Comparison of ENCODE assay signal across 30 mouse cellular contexts in genomic region chr5:121566035-121566681, GRCm38 (mm10). TPM values are rescaled to one million over a fixed set of nuclear protein-coding genes. Genes with fewer than 3 reads are reported as not detected.
DNase-seq lines count a peak whose midpoint lies in the region; ATAC-seq and TF ChIP-seq lines count a peak whose summit lies in the region.
"Had no signal": no experiment of that assay in that cellular context is flagged by ENCODE, and none has a peak within 500 bp of the region (broad histone marks: within the 10 kb centered on the region; RNA-seq: fewer than 3 reads in every experiment).

No protein-coding gene starts in this region.

- H3K4me1 ChIP-seq in liver, embryonic 15.5 days (replicated peaks), result peaks cover 14% of the 10 kb centered on the region
- peaks cover 5% of the 10 kb centered on the region; the same call in 1 of the 2 replicates for H3K4me1 ChIP-seq in liver, embryonic 11.5 days (replicated peaks; ENCODE audit: control insufficient read depth, insufficient read depth, low read length)
- H3K4me1 ChIP-seq in kidney, adult 2 months (ENCODE audit: control insufficient read depth, insufficient read depth, low read length), result peaks cover 13% of the 10 kb centered on the region; the same call in 1 of the 2 replicates
- H3K4me1 ChIP-seq in stomach, postnatal 0 days (replicated peaks; ENCODE audit: control insufficient read depth, insufficient read depth), result no peaks in the 10 kb centered on the region
- H3K4me1 ChIP-seq: forebrain, embryonic 15.5 days had no signal

- no peaks in the 10 kb centered on the region for H3K27me3 ChIP-seq in liver, embryonic 15.5 days
- H3K27me3 ChIP-seq in liver, embryonic 11.5 days (replicated peaks; ENCODE audit: control insufficient read depth, insufficient read depth, low read length), result no peaks in the 10 kb centered on the region
- H3K27me3 ChIP-seq in kidney, adult 2 months (replicated peaks; ENCODE audit: control insufficient read depth, insufficient read depth, low read length), result no peaks in the 10 kb centered on the region
- no peaks in the 10 kb centered on the region for H3K27me3 ChIP-seq in stomach, postnatal 0 days (ENCODE audit: control insufficient read depth, insufficient read depth, low read length)
- H3K27me3 ChIP-seq: forebrain, embryonic 15.5 days; hindbrain, embryonic 12.5 days; liver, embryonic 13.5 days had no signal

- ATAC-seq in liver, embryonic 15.5 days (ENCODE audit: insufficient read depth), result peak; percentile 47; the same call in 1 of the 2 replicates
- no peak for ATAC-seq in liver, embryonic 11.5 days (replicated peaks; ENCODE audit: low FRiP score)
- ATAC-seq in stomach, postnatal 0 days (ENCODE audit: low FRiP score, low TSS enrichment), result peak; percentile 87
- ATAC-seq: forebrain, embryonic 15.5 days had no signal

- WGBS in liver, embryonic 15.5 days (ENCODE audit: insufficient replicate concordance), result 72% methylated on average over 16 of the region's 16 CpGs
- WGBS in liver, embryonic 11.5 days, result 85% methylated on average over 16 of the region's 16 CpGs
- 63% methylated on average over 16 of the region's 16 CpGs for WGBS in kidney, adult 2 months
- 78% methylated on average over 16 of the region's 16 CpGs for WGBS in stomach, postnatal 0 days

- TF ChIP-seq EP300 in stomach, postnatal 0 days (optimal IDR thresholded peaks at IDR 0.05), result no peak

- H3K27ac ChIP-seq in liver, embryonic 15.5 days (replicated peaks), result 0 out of 2 replicates have a peak overlapping the region, but pooled peaks have one; percentile 14
- no peak overlapping the region for H3K27ac ChIP-seq in liver, embryonic 11.5 days (ENCODE audit: low read depth, low read length)
- H3K27ac ChIP-seq in kidney, adult 2 months (ENCODE audit: insufficient read depth, low read depth, low read length), result peak overlapping the region; percentile 27; the same call in 1 of the 2 replicates
- H3K27ac ChIP-seq in stomach, postnatal 0 days (replicated peaks), result no peak overlapping the region
- H3K27ac ChIP-seq: embryonic facial prominence, embryonic 10.5 days; forebrain, embryonic 15.5 days; hindbrain, embryonic 12.5 days; layer of hippocampus, adult 2 months; left cerebral cortex, adult 2 months; limb, embryonic 10.5 days; liver, embryonic 13.5 days; midbrain, embryonic 10.5 days had no signal

- no peak overlapping the region for H3K4me2 ChIP-seq in liver, embryonic 15.5 days
- H3K4me2 ChIP-seq in liver, embryonic 11.5 days, result no peak overlapping the region
- no peak overlapping the region for H3K4me2 ChIP-seq in stomach, postnatal 0 days (replicated peaks; ENCODE audit: low read depth)
- H3K4me2 ChIP-seq: forebrain, embryonic 15.5 days; heart, embryonic 12.5 days; hindbrain, embryonic 12.5 days; liver, embryonic 13.5 days had no signal

- H3K4me3 ChIP-seq in liver, embryonic 15.5 days (replicated peaks), result no peak overlapping the region
- H3K4me3 ChIP-seq in liver, embryonic 11.5 days (ENCODE audit: low read depth, low read length), result no peak overlapping the region
- no peak overlapping the region for H3K4me3 ChIP-seq in kidney, adult 2 months (ENCODE audit: insufficient read depth, low read depth, low read length)
- no peak overlapping the region for H3K4me3 ChIP-seq in stomach, postnatal 0 days (ENCODE audit: low read depth, low read length)
- H3K4me3 ChIP-seq: embryonic facial prominence, embryonic 10.5 days; forebrain, embryonic 15.5 days; heart, embryonic 12.5 days; hindbrain, embryonic 12.5 days; layer of hippocampus, adult 2 months; left cerebral cortex, adult 2 months; limb, embryonic 10.5 days; liver, embryonic 13.5 days; midbrain, embryonic 10.5 days had no signal

- TF ChIP-seq POLR2A in kidney, adult 2 months (IDR thresholded peaks at IDR 0.05; ENCODE audit: low read depth, low read length), result no peak

- no peak overlapping the region for H3K9ac ChIP-seq in liver, embryonic 15.5 days
- no peak overlapping the region for H3K9ac ChIP-seq in liver, embryonic 11.5 days (ENCODE audit: low read depth, low read length)
- H3K9ac ChIP-seq in stomach, postnatal 0 days (ENCODE audit: low read length), result no peak overlapping the region
- H3K9ac ChIP-seq: forebrain, embryonic 15.5 days; heart, embryonic 12.5 days; hindbrain, embryonic 12.5 days; liver, embryonic 13.5 days had no signal

- no peaks in the 10 kb centered on the region for H3K9me3 ChIP-seq in liver, embryonic 15.5 days (replicated peaks)
- no peaks in the 10 kb centered on the region for H3K9me3 ChIP-seq in liver, embryonic 11.5 days (ENCODE audit: control insufficient read depth, low read length)
- H3K9me3 ChIP-seq in stomach, postnatal 0 days (ENCODE audit: control insufficient read depth, low read length), result no peaks in the 10 kb centered on the region
- H3K9me3 ChIP-seq: embryonic facial prominence, embryonic 10.5 days; forebrain, embryonic 15.5 days; heart, embryonic 12.5 days; hindbrain, embryonic 12.5 days; limb, embryonic 10.5 days; liver, embryonic 13.5 days; midbrain, embryonic 10.5 days had no signal

- H3K36me3 ChIP-seq in liver, embryonic 15.5 days (replicated peaks), result peaks cover 40% of the 10 kb centered on the region
- H3K36me3 ChIP-seq in liver, embryonic 11.5 days (ENCODE audit: control insufficient read depth, insufficient read depth, low read length), result no peaks in the 10 kb centered on the region
- H3K36me3 ChIP-seq in kidney, adult 2 months (ENCODE audit: control insufficient read depth, insufficient read depth, low read length), result no peaks in the 10 kb centered on the region
- H3K36me3 ChIP-seq in stomach, postnatal 0 days (ENCODE audit: control insufficient read depth, insufficient read depth, low read length), result peaks cover 4% of the 10 kb centered on the region

- DNase-seq in liver, embryonic 11.5 days (ENCODE audit: low spot score), result no peak
- DNase-seq in kidney, adult 2 months, result peak; percentile 90
- peak; percentile 68 for DNase-seq in kidney, postnatal 14 days
- DNase-seq in stomach, postnatal 0 days (ENCODE audit: low spot score), result peak; percentile 70
- no peak for DNase-seq in layer of hippocampus, postnatal 10 days (ENCODE audit: low spot score in 2 of 2)
- no peak for DNase-seq in thymus, postnatal 36 days
- DNase-seq in B cell, adult 2 months, result no peak
- DNase-seq: adrenal gland, adult 2 months; cerebellum, adult 11-12 months; cerebellum, postnatal 10 days; gastrocnemius, postnatal 10 days; heart, postnatal 10 days; liver, embryonic 13.5 days had no signal

- no peak for TF ChIP-seq CTCF in kidney, adult 2 months (conservative IDR thresholded peaks at IDR 0.05; ENCODE audit: insufficient read depth, insufficient read length, low read depth, low read length)
- TF ChIP-seq CTCF in stomach, postnatal 0 days (IDR thresholded peaks at IDR 0.05; ENCODE audit: low read depth), result no peak

RNA-seq across cellular contexts. Expression of gene Mapkapk5, which starts 20.5 kb away (rescaled TPM):
- polyA plus RNA-seq in liver, embryonic 15.5 days (2015; fragmentation: Nextera tagmentation; extraction: Ambion mirVana), result 22.9 and 30.0 TPM in 2 replicates
- 59.8 and 65.3 TPM in 2 replicates for polyA plus RNA-seq in liver, embryonic 11.5 days (2014; fragmentation: Nextera tagmentation; extraction: Ambion mirVana)
- polyA plus RNA-seq in kidney, adult 2 months (2012; rRNA removed), result 32.6 and 36.6 TPM in 2 replicates
- 25.0 and 28.6 TPM in 2 replicates for polyA plus RNA-seq in stomach, postnatal 0 days (2015; fragmentation: Nextera tagmentation; extraction: Ambion mirVana)
- 10 to 100 TPM; 78.4 to 84.6 TPM for total RNA-seq in layer of hippocampus, postnatal 10 days (2021)

RNA-seq across cellular contexts. Expression of gene Adam1a, which starts 20.9 kb away (rescaled TPM):
- 0.21 and 0.41 TPM in 2 replicates for polyA plus RNA-seq in liver, embryonic 15.5 days (2015; fragmentation: Nextera tagmentation; extraction: Ambion mirVana)
- polyA plus RNA-seq in liver, embryonic 11.5 days (2014; fragmentation: Nextera tagmentation; extraction: Ambion mirVana), result 1.2 TPM in 2 replicates
- 2.0 and 2.2 TPM in 2 replicates for polyA plus RNA-seq in kidney, adult 2 months (2012; rRNA removed)
- 0.50 and 0.56 TPM in 2 replicates for polyA plus RNA-seq in stomach, postnatal 0 days (2015; fragmentation: Nextera tagmentation; extraction: Ambion mirVana)
- total RNA-seq in layer of hippocampus, postnatal 10 days (2021), result 10 to 100 TPM; 10.3 to 10.5 TPM

RNA-seq across cellular contexts. Expression of gene Gm42878, which starts 20.9 kb away (rescaled TPM):
- polyA plus RNA-seq in liver, embryonic 15.5 days (2015; fragmentation: Nextera tagmentation; extraction: Ambion mirVana), result not detected in 2 replicates
- polyA plus RNA-seq in liver, embryonic 11.5 days (2014; fragmentation: Nextera tagmentation; extraction: Ambion mirVana), result not detected in 2 replicates
- polyA plus RNA-seq in kidney, adult 2 months (2012; rRNA removed), result 0.13 TPM in 1 of 2 replicates, not detected in the other
- not detected in 2 replicates for polyA plus RNA-seq in stomach, postnatal 0 days (2015; fragmentation: Nextera tagmentation; extraction: Ambion mirVana)
- not detected for total RNA-seq in layer of hippocampus, postnatal 10 days (2021)
- total RNA-seq: adrenal gland, adult 2 months; adrenal gland, postnatal 4 days; gastrocnemius, postnatal 10 days; granulocyte monocyte progenitor cell, adult 5-6 weeks; heart, postnatal 10 days; layer of hippocampus, adult 2 months; MEL; midbrain, postnatal 0 days had no signal
- polyA plus RNA-seq: adrenal gland, adult 2 months; C2C12; embryonic facial prominence, embryonic 10.5 days; forebrain, embryonic 15.5 days; heart, embryonic 12.5 days; hindbrain, embryonic 12.5 days; limb, embryonic 10.5 days; liver, embryonic 13.5 days; lung, embryonic 16.5 days; midbrain, embryonic 10.5 days; midbrain, postnatal 0 days; neural tube, embryonic 14.5 days; thymus, postnatal 0 days had no signal

RNA-seq across cellular contexts. Expression of gene Aldh2, which starts 27.5 kb away (rescaled TPM):
- 181 and 210 TPM in 2 replicates for polyA plus RNA-seq in liver, embryonic 15.5 days (2015; fragmentation: Nextera tagmentation; extraction: Ambion mirVana)
- polyA plus RNA-seq in liver, embryonic 11.5 days (2014; fragmentation: Nextera tagmentation; extraction: Ambion mirVana), result 88.7 and 97.3 TPM in 2 replicates
- polyA plus RNA-seq in kidney, adult 2 months (2012; rRNA removed), result 1,369 and 1,431 TPM in 2 replicates
- 136 and 145 TPM in 2 replicates for polyA plus RNA-seq in stomach, postnatal 0 days (2015; fragmentation: Nextera tagmentation; extraction: Ambion mirVana)
- 10 to 100 TPM; 90.7 to 93.9 TPM for total RNA-seq in layer of hippocampus, postnatal 10 days (2021)

RNA-seq across cellular contexts. Expression of gene Acad12, which starts 52.6 kb away (rescaled TPM):
- polyA plus RNA-seq in liver, embryonic 15.5 days (2015; fragmentation: Nextera tagmentation; extraction: Ambion mirVana), result 1.2 and 2.4 TPM in 2 replicates
- polyA plus RNA-seq in liver, embryonic 11.5 days (2014; fragmentation: Nextera tagmentation; extraction: Ambion mirVana), result 3.0 and 5.0 TPM in 2 replicates
- 47.0 and 51.4 TPM in 2 replicates for polyA plus RNA-seq in kidney, adult 2 months (2012; rRNA removed)
- polyA plus RNA-seq in stomach, postnatal 0 days (2015; fragmentation: Nextera tagmentation; extraction: Ambion mirVana), result 2.3 and 2.6 TPM in 2 replicates
- total RNA-seq in layer of hippocampus, postnatal 10 days (2021), result 1 to 10 TPM; 4.4 to 5.4 TPM

Comparison
In these comparisons a context has a peak if more than half of its experiments do, and no peak if none do; other contexts are left out.
1. H3K27ac ChIP-seq: peak in liver, embryonic 15.5 days (single experiment) and kidney, adult 2 months (single experiment); none in liver, embryonic 11.5 days (single experiment) and stomach, postnatal 0 days (single experiment).
2. DNase-seq: peak in kidney, adult 2 months (single experiment), kidney, postnatal 14 days (single experiment) and stomach, postnatal 0 days (single experiment); none in liver, embryonic 11.5 days (single experiment), layer of hippocampus, postnatal 10 days (0 of 2), thymus, postnatal 36 days (0 of 2) and B cell, adult 2 months (0 of 2).